ENCODE assay signal across 11 mouse cellular contexts in genomic region chr10:77062393-77063010, GRCm38 (mm10). TPM values are rescaled to one million over a fixed set of nuclear protein-coding genes. Genes with fewer than 3 reads are reported as not detected.
A peak's percentile ranks its signal among the peaks of the same experiment; 100 is the strongest.
DNase-seq lines count a peak whose midpoint lies in the region; ATAC-seq and TF ChIP-seq lines count a peak whose summit lies in the region.
"Had no signal": no experiment of that assay in that cellular context is flagged by ENCODE, and none has a peak within 500 bp of the region (broad histone marks: within the 10 kb centered on the region; RNA-seq: fewer than 3 reads in every experiment).

No protein-coding gene starts in this region.

- H3K27ac ChIP-seq in kidney, adult 2 months (ENCODE audit: insufficient read depth, low read depth, low read length), result no peak overlapping the region
- H3K27ac ChIP-seq in kidney, embryonic 16.5 days (ENCODE audit: low read length), result no peak overlapping the region; the same call in 1 of the 2 replicates
- H3K27ac ChIP-seq in lung, postnatal 0 days (ENCODE audit: low read length), result no peak overlapping the region
- H3K27ac ChIP-seq: liver, embryonic 15.5 days had no signal

- H3K27me3 ChIP-seq in kidney, adult 2 months (replicated peaks; ENCODE audit: control insufficient read depth, insufficient read depth, low read length), result no peaks in the 10 kb centered on the region
- no peaks in the 10 kb centered on the region for H3K27me3 ChIP-seq in kidney, embryonic 16.5 days (ENCODE audit: insufficient read depth, low read length)
- no peaks in the 10 kb centered on the region for H3K27me3 ChIP-seq in lung, postnatal 0 days (replicated peaks; ENCODE audit: insufficient read depth, low read length)
- H3K27me3 ChIP-seq: liver, embryonic 15.5 days had no signal

- TF ChIP-seq EP300 in lung, postnatal 0 days (IDR thresholded peaks at IDR 0.05), result no peak

- 72% methylated on average over 11 of the region's 11 CpGs for WGBS in kidney, adult 2 months
- WGBS in kidney, embryonic 16.5 days, result 74% methylated on average over 11 of the region's 11 CpGs
- WGBS in lung, postnatal 0 days, result 69% methylated on average over 11 of the region's 11 CpGs

- TF ChIP-seq POLR2A in kidney, adult 2 months (IDR thresholded peaks at IDR 0.05; ENCODE audit: low read depth, low read length), result no peak

- no peak overlapping the region for H3K4me2 ChIP-seq in kidney, embryonic 16.5 days (replicated peaks; ENCODE audit: low read depth, low read length)
- H3K4me2 ChIP-seq in lung, postnatal 0 days (replicated peaks; ENCODE audit: low read depth, low read length), result no peak overlapping the region
- H3K4me2 ChIP-seq: liver, embryonic 15.5 days had no signal

- H3K4me3 ChIP-seq in kidney, adult 2 months (ENCODE audit: insufficient read depth, low read depth, low read length), result no peak overlapping the region
- H3K4me3 ChIP-seq in kidney, embryonic 16.5 days (ENCODE audit: low read length), result no peak overlapping the region
- no peak overlapping the region for H3K4me3 ChIP-seq in lung, postnatal 0 days (ENCODE audit: low read depth, low read length)
- H3K4me3 ChIP-seq: liver, embryonic 15.5 days had no signal

- DNase-seq in kidney, adult 2 months, result peak; percentile 65
- peak; percentile 48 for DNase-seq in NIH3T3 (ENCODE audit: low read depth)
- DNase-seq in gastrocnemius, postnatal 10 days, result peak; percentile 37
- DNase-seq in lung, postnatal 0 days (ENCODE audit: low spot score), result no peak
- no peak for DNase-seq in frontal cortex, postnatal 25 days (ENCODE audit: low spot score in 2 of 2)
- DNase-seq: spleen, adult 18-20 months had no signal

- no peaks in the 10 kb centered on the region for H3K9me3 ChIP-seq in kidney, embryonic 16.5 days (ENCODE audit: low read length)
- no peaks in the 10 kb centered on the region for H3K9me3 ChIP-seq in lung, postnatal 0 days (ENCODE audit: low read length)
- H3K9me3 ChIP-seq: G1E; liver, embryonic 15.5 days had no signal

- TF ChIP-seq CTCF in kidney, adult 2 months (conservative IDR thresholded peaks at IDR 0.05; ENCODE audit: insufficient read depth, insufficient read length, low read depth, low read length), result no peak
- TF ChIP-seq CTCF in lung, postnatal 0 days (IDR thresholded peaks at IDR 0.05), result no peak

- no peaks in the 10 kb centered on the region for H3K4me1 ChIP-seq in kidney, adult 2 months (ENCODE audit: control insufficient read depth, insufficient read depth, low read length)
- H3K4me1 ChIP-seq in kidney, embryonic 16.5 days (ENCODE audit: insufficient read depth, low read length), result no peaks in the 10 kb centered on the region
- no peaks in the 10 kb centered on the region for H3K4me1 ChIP-seq in lung, postnatal 0 days (ENCODE audit: insufficient read depth, low read depth, low read length)

- no peak overlapping the region for H3K9ac ChIP-seq in kidney, embryonic 16.5 days (replicated peaks; ENCODE audit: low read length)
- H3K9ac ChIP-seq in lung, postnatal 0 days (replicated peaks; ENCODE audit: low read depth), result no peak overlapping the region
- H3K9ac ChIP-seq: liver, embryonic 15.5 days had no signal

- no peak for ATAC-seq in kidney, embryonic 16.5 days (ENCODE audit: low FRiP score, low TSS enrichment)
- peak; percentile 40; the same call in 1 of the 2 replicates for ATAC-seq in lung, postnatal 0 days
- no peak for ATAC-seq in CD4-positive, CD25-positive, alpha-beta regulatory T cell, adult 4 months
- ATAC-seq: forebrain, embryonic 16.5 days had no signal

- H3K36me3 ChIP-seq in kidney, adult 2 months (ENCODE audit: control insufficient read depth, insufficient read depth, low read length), result no peaks in the 10 kb centered on the region
- H3K36me3 ChIP-seq in kidney, embryonic 16.5 days (ENCODE audit: insufficient read depth, low read length), result peaks cover 43% of the 10 kb centered on the region
- H3K36me3 ChIP-seq in lung, postnatal 0 days (ENCODE audit: insufficient read depth, low read length), result no peaks in the 10 kb centered on the region; the same call in 1 of the 2 replicates

RNA-seq across cellular contexts. Expression of gene Slc19a1, which starts 30.5 kb away (rescaled TPM):
- polyA plus RNA-seq in kidney, adult 2 months (2012; rRNA removed), result 245 and 351 TPM in 2 replicates
- polyA plus RNA-seq in kidney, embryonic 16.5 days (2015; fragmentation: Nextera tagmentation; extraction: Ambion mirVana), result 58.4 and 60.3 TPM in 2 replicates
- total RNA-seq in gastrocnemius, postnatal 10 days (2021), result 1 to 10 TPM; 6.5 to 7.0 TPM
- polyA plus RNA-seq in lung, postnatal 0 days (2015; fragmentation: Nextera tagmentation; extraction: Ambion mirVana), result 8.1 and 8.4 TPM in 2 replicates
- polyA plus RNA-seq in CD4-positive, CD25-positive, alpha-beta regulatory T cell, adult 4 months (2017; shearing (Covaris generic)), result 10 to 100 TPM; 32.3 to 61.7 TPM

Comparison
In these comparisons a context has a peak if more than half of its experiments do, and no peak if none do; other contexts are left out.
1. DNase-seq: peak in kidney, adult 2 months (single experiment), NIH3T3 (single experiment) and gastrocnemius, postnatal 10 days (single experiment); none in lung, postnatal 0 days (single experiment) and frontal cortex, postnatal 25 days (0 of 2).